Mouse (Mus musculus) cerebellum, adult 18-20 months (tissue): ENCODE results near the gene Nagpa.
"Not testable (repeated sequence)": the region's sequence is repeated elsewhere in the genome, so short reads cannot be mapped to it uniquely, and the experiment has no call there.

Source experiments
- DNase-seq, 2 experiments: peaks; one replicate each; pipeline ENCODE4 v3.0.0; 2021

Nagpa gene

GRCm38 (mm10) chr16:5203668-5204433, at the start of gene Nagpa:
Gene Nagpa, minus strand, starts transcription at chr16:5204012.
- DNase-seq = peak; percentile 78 to 83

- no peak for DNase-seq
Measured at GRCm38 (mm10) chr16:5252260-5252659, 48.4 kb upstream of the Nagpa start.

- no peak for DNase-seq
Measured at GRCm38 (mm10) chr16:5250891-5251290, 47.1 kb upstream of the Nagpa start.

GRCm38 (mm10) chr16:5244411-5244810, 40.6 kb upstream of the Nagpa start:
- DNase-seq = peak; percentile 58 to 59

GRCm38 (mm10) chr16:5242882-5243281, 39.1 kb upstream of the Nagpa start:
- DNase-seq = no peak

- no peak for DNase-seq
Measured at GRCm38 (mm10) chr16:5242355-5242754, 38.5 kb upstream of the Nagpa start.

- peak; percentile 94 to 96 for DNase-seq
Measured at GRCm38 (mm10) chr16:5233418-5234313, 29.9 kb upstream of the Nagpa start, which contains the start of gene Alg1. Gene Alg1, plus strand, starts transcription at chr16:5233621.

- no peak for DNase-seq
Measured at GRCm38 (mm10) chr16:5232982-5233381, 29.2 kb upstream of the Nagpa start.

- DNase-seq = not testable (repeated sequence)
Measured at GRCm38 (mm10) chr16:5228103-5228502, 24.3 kb upstream of the Nagpa start.

- DNase-seq = not testable (repeated sequence)
Measured at GRCm38 (mm10) chr16:5227501-5227900, 23.7 kb upstream of the Nagpa start.

- DNase-seq = not testable (repeated sequence)
Measured at GRCm38 (mm10) chr16:5226534-5226933, 22.7 kb upstream of the Nagpa start.

GRCm38 (mm10) chr16:5222140-5222539, 18.3 kb upstream of the Nagpa start, which contains the start of gene AU021092:
Gene AU021092, minus strand, starts transcription at chr16:5222299.
- no peak for DNase-seq

GRCm38 (mm10) chr16:5221403-5221802, 17.6 kb upstream of the Nagpa start:
- DNase-seq = no peak

- DNase-seq = no peak
Measured at GRCm38 (mm10) chr16:5217341-5218133, 13.7 kb upstream of the Nagpa start.

- no peak for DNase-seq
Measured at GRCm38 (mm10) chr16:5216686-5217085, 12.9 kb upstream of the Nagpa start.

- no peak for DNase-seq
Measured at GRCm38 (mm10) chr16:5214126-5214525, 10.3 kb upstream of the Nagpa start.

- no peak for DNase-seq
Measured at GRCm38 (mm10) chr16:5212150-5212549, 8.3 kb upstream of the Nagpa start.

- no peak for DNase-seq
Measured at GRCm38 (mm10) chr16:5210365-5210764, 6.6 kb upstream of the Nagpa start.

- DNase-seq = no peak
Measured at GRCm38 (mm10) chr16:5206051-5206450, 2.2 kb upstream of the Nagpa start.

GRCm38 (mm10) chr16:5205431-5205970, 1.7 kb upstream of the Nagpa start:
- no peak for DNase-seq

- peak in 1 of 2 experiments; percentile 27 for DNase-seq
Measured at GRCm38 (mm10) chr16:5203200-5203599, 612 bp downstream of the Nagpa start.

GRCm38 (mm10) chr16:5202681-5203080, 1.1 kb downstream of the Nagpa start:
- peak; percentile 52 to 62 for DNase-seq
